Mouse (Mus musculus) heart, postnatal 0 days (tissue): ENCODE results near the gene Ccdc9.
"Not testable (repeated sequence)": the region's sequence is repeated elsewhere in the genome, so short reads cannot be mapped to it uniquely, and the experiment has no call there.

Source experiments
- CTCF ChIP-seq: IDR thresholded peaks from 2 replicates; pipeline ENCODE4 v1.5.1; 2016; ENCODE audit warnings: antibody characterized with exemption, control low read depth, low read depth
- EP300 ChIP-seq: IDR thresholded peaks from 2 replicates; pipeline ENCODE4 v1.6.1; 2016; ENCODE audit warnings: antibody characterized with exemption, low read depth

- not testable (repeated sequence) for TF ChIP-seq CTCF, EP300
Observed at GRCm38 (mm10) chr7:16307141-16307540, 20.5 kb upstream of the Ccdc9 start.
